ENCODE assay signal across 24 mouse cellular contexts in genomic region chrX:159156976-159157375, GRCm38 (mm10). TPM values are rescaled to one million over a fixed set of nuclear protein-coding genes. Genes with fewer than 3 reads are reported as not detected.
A peak's percentile ranks its signal among the peaks of the same experiment; 100 is the strongest.
DNase-seq lines count a peak whose midpoint lies in the region; ATAC-seq and TF ChIP-seq lines count a peak whose summit lies in the region.
"Had no signal": no experiment of that assay in that cellular context is flagged by ENCODE, and none has a peak within 500 bp of the region (broad histone marks: within the 10 kb centered on the region; RNA-seq: fewer than 3 reads in every experiment).

No protein-coding gene starts in this region.

- peak; percentile 16 for DNase-seq in forebrain, postnatal 0 days
- DNase-seq in limb, embryonic 14.5 days (ENCODE audit: low spot score) = no peak
- DNase-seq in limb, embryonic 10.5 days (ENCODE audit: low spot score) = no peak
- peak; percentile 8 for DNase-seq in lung, postnatal 14 days
- DNase-seq in yolk sac, embryonic 10.5 days (ENCODE audit: low spot score) = peak; percentile 15
- DNase-seq: B cell, adult 2 months; cerebellum, adult 8-10 months; gastrocnemius, postnatal 36 days; heart, postnatal 10 days; kidney, adult 9 months; kidney, postnatal 36 days; right cerebral cortex, adult 18-20 months; thymus, adult 18-20 months; thymus, postnatal 4 days had no signal

- H3K9ac ChIP-seq in forebrain, postnatal 0 days = no peak overlapping the region
- no peak overlapping the region for H3K9ac ChIP-seq in forebrain, embryonic 16.5 days (replicated peaks; ENCODE audit: low read depth, low read length)
- no peak overlapping the region for H3K9ac ChIP-seq in limb, embryonic 14.5 days (ENCODE audit: low read depth, low read length, severe bottlenecking)
- H3K9ac ChIP-seq: embryonic facial prominence, embryonic 13.5 days; hindbrain, embryonic 12.5 days; limb, embryonic 13.5 days; liver, embryonic 15.5 days; midbrain, embryonic 12.5 days; neural tube, embryonic 13.5 days had no signal

- no peak overlapping the region for H3K4me2 ChIP-seq in forebrain, postnatal 0 days (ENCODE audit: low read depth)
- H3K4me2 ChIP-seq in forebrain, embryonic 16.5 days (ENCODE audit: low read length) = no peak overlapping the region
- no peak overlapping the region for H3K4me2 ChIP-seq in limb, embryonic 14.5 days (replicated peaks; ENCODE audit: low read depth, low read length, severe bottlenecking)
- H3K4me2 ChIP-seq: embryonic facial prominence, embryonic 13.5 days; hindbrain, embryonic 12.5 days; limb, embryonic 13.5 days; liver, embryonic 15.5 days; midbrain, embryonic 12.5 days; neural tube, embryonic 13.5 days had no signal

- no peak overlapping the region for H3K4me3 ChIP-seq in forebrain, postnatal 0 days (ENCODE audit: low read depth, low read length)
- H3K4me3 ChIP-seq in forebrain, embryonic 16.5 days (replicated peaks; ENCODE audit: low read length) = no peak overlapping the region
- no peak overlapping the region for H3K4me3 ChIP-seq in limb, embryonic 14.5 days (replicated peaks; ENCODE audit: low read length)
- no peak overlapping the region for H3K4me3 ChIP-seq in limb, embryonic 10.5 days
- H3K4me3 ChIP-seq: embryonic facial prominence, embryonic 13.5 days; heart, embryonic 10.5 days; hindbrain, embryonic 12.5 days; limb, embryonic 13.5 days; liver, embryonic 15.5 days; midbrain, embryonic 12.5 days; neural tube, embryonic 13.5 days had no signal

- ATAC-seq in forebrain, postnatal 0 days = peak; percentile 80
- ATAC-seq in forebrain, embryonic 16.5 days = no peak
- ATAC-seq in limb, embryonic 14.5 days (ENCODE audit: low FRiP score, low read depth) = 0 out of 2 replicates have a peak, but pooled peaks have one; percentile 12
- ATAC-seq in monocyte, adult 5-6 weeks (replicated peaks; ENCODE audit: insufficient number of reproducible peaks, low FRiP score, low TSS enrichment, poor library complexity, severe bottlenecking) = no peak
- ATAC-seq: inflammation-experienced regulatory T-cells, adult 6 months had no signal

- H3K27me3 ChIP-seq in forebrain, postnatal 0 days (ENCODE audit: insufficient read depth, low read length) = no peaks in the 10 kb centered on the region
- H3K27me3 ChIP-seq in forebrain, embryonic 16.5 days (replicated peaks; ENCODE audit: control insufficient read depth, insufficient read depth, low read length) = no peaks in the 10 kb centered on the region
- H3K27me3 ChIP-seq in limb, embryonic 14.5 days (ENCODE audit: control insufficient read depth, insufficient read depth, low read length) = no peaks in the 10 kb centered on the region
- no peaks in the 10 kb centered on the region for H3K27me3 ChIP-seq in limb, embryonic 10.5 days (ENCODE audit: low read depth, poor library complexity, severe bottlenecking)
- H3K27me3 ChIP-seq: embryonic facial prominence, embryonic 13.5 days; hindbrain, embryonic 12.5 days; liver, embryonic 15.5 days; midbrain, embryonic 12.5 days; neural tube, embryonic 13.5 days had no signal

- TF ChIP-seq CTCF in forebrain, postnatal 0 days (IDR thresholded peaks at IDR 0.05; ENCODE audit: low read depth) = no peak

- no peak for TF ChIP-seq POLR2A in limb, embryonic 14.5 days (IDR thresholded peaks at IDR 0.05; ENCODE audit: borderline replicate concordance, extremely low read depth, insufficient read depth, insufficient read length)

- H3K4me1 ChIP-seq in forebrain, postnatal 0 days (ENCODE audit: insufficient read depth) = no peaks in the 10 kb centered on the region
- H3K4me1 ChIP-seq in forebrain, embryonic 16.5 days (replicated peaks; ENCODE audit: control insufficient read depth, insufficient read depth, low read length) = no peaks in the 10 kb centered on the region
- no peaks in the 10 kb centered on the region for H3K4me1 ChIP-seq in limb, embryonic 14.5 days (ENCODE audit: control insufficient read depth, insufficient read depth, low read length)
- no peaks in the 10 kb centered on the region for H3K4me1 ChIP-seq in limb, embryonic 10.5 days
- H3K4me1 ChIP-seq: embryonic facial prominence, embryonic 13.5 days; heart, embryonic 10.5 days; hindbrain, embryonic 12.5 days; limb, embryonic 13.5 days; liver, embryonic 15.5 days; midbrain, embryonic 12.5 days; neural tube, embryonic 13.5 days had no signal

- no peaks in the 10 kb centered on the region for H3K36me3 ChIP-seq in forebrain, postnatal 0 days (ENCODE audit: insufficient read depth)
- H3K36me3 ChIP-seq in forebrain, embryonic 16.5 days (ENCODE audit: control insufficient read depth, insufficient read depth) = no peaks in the 10 kb centered on the region
- H3K36me3 ChIP-seq in limb, embryonic 14.5 days (ENCODE audit: control insufficient read depth, insufficient read depth, low read length) = no peaks in the 10 kb centered on the region
- H3K36me3 ChIP-seq in limb, embryonic 10.5 days = no peaks in the 10 kb centered on the region
- H3K36me3 ChIP-seq: embryonic facial prominence, embryonic 13.5 days; heart, embryonic 10.5 days; hindbrain, embryonic 12.5 days; limb, embryonic 13.5 days; liver, embryonic 15.5 days; midbrain, embryonic 12.5 days; neural tube, embryonic 13.5 days had no signal

- H3K27ac ChIP-seq in forebrain, postnatal 0 days (ENCODE audit: low read depth, low read length) = no peak overlapping the region
- H3K27ac ChIP-seq in forebrain, embryonic 16.5 days (ENCODE audit: low read length) = no peak overlapping the region
- H3K27ac ChIP-seq in limb, embryonic 14.5 days (replicated peaks; ENCODE audit: low read depth, low read length) = no peak overlapping the region
- H3K27ac ChIP-seq in limb, embryonic 10.5 days = no peak overlapping the region
- H3K27ac ChIP-seq: embryonic facial prominence, embryonic 13.5 days; heart, embryonic 10.5 days; hindbrain, embryonic 12.5 days; limb, embryonic 13.5 days; liver, embryonic 15.5 days; midbrain, embryonic 12.5 days; neural tube, embryonic 13.5 days had no signal

- 52% methylated on average over 4 of the region's 4 CpGs for WGBS in forebrain, postnatal 0 days
- 60% methylated on average over 4 of the region's 4 CpGs for WGBS in forebrain, embryonic 16.5 days
- 62% methylated on average over 4 of the region's 4 CpGs for WGBS in limb, embryonic 14.5 days
- 76% methylated on average over 4 of the region's 4 CpGs for WGBS in limb, embryonic 10.5 days

- H3K9me3 ChIP-seq in forebrain, postnatal 0 days (ENCODE audit: low read length) = no peaks in the 10 kb centered on the region
- H3K9me3 ChIP-seq in forebrain, embryonic 16.5 days (ENCODE audit: control insufficient read depth, low read length) = no peaks in the 10 kb centered on the region
- no peaks in the 10 kb centered on the region for H3K9me3 ChIP-seq in limb, embryonic 14.5 days (ENCODE audit: control insufficient read depth, low read length)
- no peaks in the 10 kb centered on the region for H3K9me3 ChIP-seq in limb, embryonic 10.5 days (replicated peaks)
- H3K9me3 ChIP-seq: embryonic facial prominence, embryonic 13.5 days; heart, embryonic 10.5 days; hindbrain, embryonic 12.5 days; limb, embryonic 13.5 days; liver, embryonic 15.5 days; midbrain, embryonic 12.5 days; neural tube, embryonic 13.5 days had no signal

RNA-seq across cellular contexts. Expression of gene Rps6ka3, which starts 53.1 kb away (rescaled TPM):
- total RNA-seq in forebrain, postnatal 0 days (2014; rRNA removed) = 17.6 and 21.1 TPM in 2 replicates
- polyA plus RNA-seq in forebrain, postnatal 0 days (2015; fragmentation: Nextera tagmentation; extraction: Ambion mirVana) = 2.3 and 2.8 TPM in 2 replicates
- 3.7 and 4.6 TPM in 2 replicates for polyA plus RNA-seq in forebrain, embryonic 16.5 days (2015; fragmentation: Nextera tagmentation; extraction: Ambion mirVana)
- polyA plus RNA-seq in limb, embryonic 14.5 days (2012; rRNA removed) = 20.5 TPM in 2 replicates
- polyA plus RNA-seq in limb, embryonic 14.5 days (2014; fragmentation: Nextera tagmentation; extraction: Ambion mirVana) = 6.8 and 6.9 TPM in 2 replicates
- polyA plus RNA-seq in limb, embryonic 10.5 days (2016; fragmentation: Nextera tagmentation; extraction: Ambion mirVana) = 5.8 and 6.5 TPM in 2 replicates
- 25.0 to 42.6 TPM (median 36.5 TPM) in 3 replicates for total RNA-seq in monocyte, adult 5-6 weeks (2017)

Comparison
In these comparisons a context has a peak if more than half of its experiments do, and no peak if none do; other contexts are left out.
1. ATAC-seq: peak in forebrain, postnatal 0 days (single experiment) and limb, embryonic 14.5 days (single experiment); none in forebrain, embryonic 16.5 days (single experiment) and monocyte, adult 5-6 weeks (single experiment).
2. DNase-seq: peak in forebrain, postnatal 0 days (single experiment), lung, postnatal 14 days (single experiment) and yolk sac, embryonic 10.5 days (single experiment); none in limb, embryonic 14.5 days (single experiment) and limb, embryonic 10.5 days (single experiment).